Mouse (Mus musculus): ENCODE measurements around the gene Fcor.

DNA sequence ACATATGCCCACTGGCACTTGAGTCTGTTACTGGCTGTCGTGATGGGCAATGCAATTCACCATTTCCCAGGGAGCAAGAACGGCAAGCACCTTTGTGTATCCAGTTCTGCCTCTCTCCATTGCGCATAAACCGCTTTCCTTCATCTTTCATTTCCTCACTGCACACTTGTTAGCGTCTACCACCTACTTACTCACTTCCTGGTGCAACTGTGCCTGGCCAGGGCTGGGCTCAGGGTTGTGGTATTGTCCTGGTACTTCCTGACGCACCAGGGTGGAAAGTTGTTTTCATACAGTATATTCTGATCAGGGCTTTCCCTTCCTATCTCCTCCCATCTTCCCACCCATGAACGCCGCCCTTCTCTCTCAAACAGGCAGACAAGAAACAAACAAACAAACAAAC is 11.3 kb downstream of the Fcor start:
- TF ChIP-seq CTCF (conservative IDR thresholded peaks at IDR 0.05; ENCODE audit: insufficient read depth, insufficient read length, low read depth, low read length) (no peak), POLR2A (IDR thresholded peaks at IDR 0.05; ENCODE audit: low read depth, low read length) (no peak)
